Mouse (Mus musculus) fat pad, adult 2 months (tissue): Measurements from ENCODE around the gene Smarcd3.
"Not testable (repeated sequence)": the region's sequence is repeated elsewhere in the genome, so short reads cannot be mapped to it uniquely, and the experiment has no call there.

ENCODE experiments used
- DNase-seq: peaks from one replicate; pipeline ENCODE4 v3.0.0-alpha.2; 2011; ENCODE audit warnings: low read depth, low spot score; ENCODE audit errors: extremely low read depth

Smarcd3 gene

DNA sequence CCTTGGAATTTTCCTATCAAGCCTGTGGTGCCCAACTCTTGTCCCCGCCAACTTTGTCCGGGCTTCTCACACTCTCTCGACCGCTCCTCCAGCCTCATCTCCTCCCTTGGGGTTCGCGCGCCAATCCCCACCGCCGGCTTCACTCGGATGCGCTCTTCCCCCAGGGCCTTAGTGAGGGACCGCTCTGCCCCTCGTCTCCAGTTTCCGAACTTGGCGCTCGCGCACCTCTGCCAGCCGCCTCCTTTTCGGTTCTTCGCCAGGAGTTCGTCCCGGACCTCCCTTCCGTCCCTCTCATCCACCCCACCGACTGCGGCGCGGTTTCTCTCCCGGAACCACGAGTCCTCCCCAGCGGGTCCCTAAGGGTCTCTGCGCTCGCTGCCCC is 47.4 kb downstream of the Smarcd3 start:
- DNase-seq = no peak

DNA sequence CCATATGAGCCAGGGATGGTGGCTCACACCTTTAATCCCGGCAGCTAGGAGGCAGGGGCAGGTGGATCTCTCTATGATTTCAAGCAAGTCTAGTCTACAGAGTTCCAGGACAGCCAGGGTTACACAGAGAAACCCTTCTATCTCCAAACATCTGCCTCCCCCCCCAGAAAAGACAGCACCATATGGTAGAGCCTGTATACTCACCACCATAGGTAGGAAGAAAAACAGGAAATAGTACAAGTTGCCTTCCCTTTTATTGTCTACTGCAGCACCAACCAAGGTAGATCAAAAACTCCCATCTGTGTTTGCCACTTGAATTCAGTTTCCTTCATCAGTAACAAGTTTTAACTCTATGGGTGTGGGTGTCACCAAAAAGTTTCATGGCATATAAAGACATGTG is 48.3 kb downstream of the Smarcd3 start:
- no peak for DNase-seq

DNA sequence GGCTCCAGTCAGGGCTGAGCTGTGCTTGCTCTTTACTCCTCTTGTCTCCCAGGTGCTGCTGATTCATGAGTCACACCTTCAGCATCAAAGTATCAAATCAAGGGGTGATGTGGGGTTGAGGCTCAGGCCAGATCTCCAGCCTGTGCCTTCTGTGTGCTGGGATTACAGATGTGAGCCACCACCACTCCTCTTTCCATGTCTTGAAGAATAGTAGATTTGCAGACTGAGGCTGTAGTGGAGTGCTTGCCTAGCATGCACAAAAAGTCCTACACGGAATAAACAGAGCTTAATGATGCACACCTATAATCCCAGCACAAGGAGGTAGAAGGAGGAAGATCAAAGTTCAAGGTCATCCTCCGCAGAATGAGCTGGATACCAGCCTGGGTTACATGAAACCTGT is 67.5 kb downstream of the Smarcd3 start, which contains the start of gene 4931409K22Rik:
Gene 4931409K22Rik (minus strand): TSS at position 101 of the 400 bp plus-strand sequence.
- no peak for DNase-seq

DNA sequence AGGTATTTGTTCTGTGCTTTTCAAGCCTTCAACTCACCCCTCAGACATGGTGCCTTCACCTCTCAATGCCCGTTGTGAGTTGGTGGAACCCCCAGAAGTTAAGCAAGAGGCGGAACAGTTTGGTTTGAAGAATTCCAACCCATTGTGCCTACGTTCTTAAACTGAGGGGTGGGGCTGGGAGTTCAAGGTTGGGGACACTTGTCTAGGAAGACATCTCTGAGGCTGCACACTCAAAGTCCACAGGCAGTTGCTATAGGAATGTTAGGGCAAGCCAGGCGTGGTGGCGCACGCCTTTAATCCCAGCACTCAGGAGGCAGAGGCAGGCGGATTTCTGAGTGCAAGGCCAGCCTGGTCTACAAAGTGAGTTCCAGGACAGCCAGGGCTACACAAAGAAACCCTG is 68.9 kb downstream of the Smarcd3 start:
- DNase-seq = not testable (repeated sequence)

DNA sequence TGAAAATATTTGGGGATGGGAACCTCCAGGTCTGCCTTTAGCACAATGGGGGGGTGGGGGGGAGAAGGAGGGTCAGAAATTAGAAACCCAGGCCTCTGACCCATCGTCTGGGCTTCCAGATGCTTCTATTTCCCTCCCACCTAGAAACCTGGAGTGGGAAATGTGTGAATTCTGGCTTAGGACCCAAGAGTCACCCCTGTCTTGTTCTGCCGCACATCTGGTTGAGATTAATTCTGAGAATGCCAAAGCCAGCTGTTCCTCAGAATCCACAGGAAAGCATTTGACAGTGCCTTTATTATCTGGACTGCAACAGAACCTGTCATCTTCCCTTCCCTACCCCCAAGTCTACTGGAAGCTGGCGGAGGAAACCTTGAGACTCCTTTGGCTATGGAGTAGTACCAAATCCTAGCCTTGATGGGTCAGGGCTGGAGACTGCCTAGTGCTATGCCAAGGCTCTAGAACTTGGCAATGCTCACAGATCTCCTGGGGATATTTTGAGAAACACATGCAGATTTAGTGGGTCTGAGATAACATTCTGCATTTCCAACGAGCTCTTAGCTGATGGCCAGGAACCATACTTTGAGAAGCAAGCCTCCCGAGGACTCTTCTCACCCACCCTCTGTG is 70.5 kb downstream of the Smarcd3 start:
- no peak for DNase-seq

DNA sequence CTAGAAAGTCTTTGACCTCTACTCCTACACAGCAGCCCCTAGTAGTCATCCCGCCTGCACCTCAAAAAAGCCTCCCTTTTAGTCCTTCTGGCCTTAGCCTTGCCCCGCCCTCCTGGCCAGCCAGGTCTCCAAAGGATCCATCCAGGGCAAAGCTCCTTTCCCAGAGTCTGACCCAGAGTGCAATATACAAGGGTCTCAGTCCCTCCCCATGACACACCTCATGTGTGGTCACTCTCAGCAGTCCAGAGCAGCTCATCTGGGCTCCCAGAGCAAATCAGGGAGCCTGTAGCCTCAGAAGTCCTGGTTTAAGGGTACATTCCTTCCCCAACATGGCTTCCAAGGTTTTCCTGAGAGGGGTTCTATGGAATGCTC is 72.9 kb downstream of the Smarcd3 start:
- DNase-seq = no peak

DNA sequence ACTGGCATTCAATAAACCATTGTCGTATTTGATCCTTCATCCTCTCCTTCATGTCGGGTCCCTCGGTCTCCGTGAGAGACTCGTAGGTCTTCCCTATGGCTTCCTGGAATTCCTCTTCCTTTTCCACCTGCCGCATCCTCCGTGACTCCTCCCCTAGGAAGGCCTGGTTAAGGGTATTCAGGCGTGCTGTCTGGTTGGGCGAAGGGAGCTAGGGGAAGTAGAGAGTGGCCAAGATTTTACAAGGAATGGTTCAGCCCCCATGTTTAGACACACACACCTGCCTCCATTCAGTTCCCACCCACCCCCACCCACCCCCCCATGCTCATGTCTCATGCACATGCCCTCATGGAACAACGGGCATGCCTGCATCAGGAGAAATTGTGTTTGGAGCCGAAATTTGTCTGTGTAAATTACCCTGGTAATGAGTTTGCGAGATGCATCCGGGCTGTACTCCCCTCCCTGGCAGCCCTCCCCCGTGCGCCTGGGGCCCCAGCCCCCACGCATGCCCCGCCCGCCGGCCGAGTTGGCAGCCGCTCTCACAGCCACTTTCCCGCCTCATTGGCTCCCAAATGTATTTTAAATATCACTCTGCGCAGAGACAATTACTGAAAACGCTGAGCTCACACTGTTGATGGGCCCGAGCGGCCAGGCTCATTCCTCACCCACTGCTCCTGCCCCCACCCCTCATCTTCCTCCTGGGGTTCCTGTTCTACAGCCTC is 73.5 kb downstream of the Smarcd3 start:
- no peak for DNase-seq

DNA sequence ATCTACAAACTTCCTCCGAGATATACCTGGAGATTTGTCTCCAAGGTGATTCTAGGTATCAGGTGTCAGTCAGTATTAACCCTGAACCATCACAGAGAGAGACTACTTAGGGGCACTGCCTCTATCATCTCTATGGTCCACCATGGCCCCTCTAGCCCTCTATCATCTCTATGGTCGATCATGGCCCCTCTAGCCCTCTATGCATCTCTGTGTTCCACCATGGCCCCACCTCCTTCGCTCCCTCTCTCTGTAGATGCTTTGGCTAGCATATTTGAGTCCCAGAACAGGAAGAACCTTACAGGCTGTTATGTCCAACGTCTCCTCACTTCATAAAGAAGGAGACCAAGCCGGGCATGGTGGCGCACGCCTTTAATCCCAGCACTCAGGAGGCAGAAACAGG is 81.6 kb downstream of the Smarcd3 start:
- no peak for DNase-seq

DNA sequence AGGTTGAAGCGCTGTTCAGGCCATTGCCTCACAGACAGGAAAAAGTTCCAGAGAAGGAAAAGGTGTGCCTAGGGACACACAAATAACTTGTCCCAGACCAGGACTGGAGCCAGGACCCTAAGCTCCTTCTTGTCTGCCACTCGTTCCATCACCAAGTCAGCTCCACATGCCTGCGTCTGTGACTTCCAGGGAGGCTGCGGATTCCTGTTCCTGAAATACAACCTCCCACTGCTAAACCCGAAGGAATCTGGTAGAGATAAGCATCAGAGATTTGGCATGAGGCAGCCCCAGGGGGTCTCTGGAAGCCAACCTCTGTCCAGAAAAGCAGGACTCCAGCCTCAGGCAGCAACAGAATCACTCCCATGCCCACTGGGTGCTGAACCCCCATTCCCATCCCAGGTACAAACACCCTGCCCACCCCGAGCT is 83.1 kb downstream of the Smarcd3 start:
- no peak for DNase-seq
